Mouse (Mus musculus) forebrain, postnatal 0 days (tissue): ENCODE results near the gene Cpd. TPM values are rescaled to one million over a fixed set of nuclear protein-coding genes. Genes with fewer than 3 reads are reported as not detected.

ENCODE experiments used
- ATAC-seq: fragments of 200-750 bp; cut with Nextera tagmentation; 2 replicates; pipeline ENCODE4 v1.8.0; 2017; ENCODE audit warnings: mild to moderate bottlenecking, moderate library complexity
- DNase-seq: peaks from one replicate; pipeline ENCODE4 v3.0.0-alpha.2; 2015
- H3K27ac ChIP-seq: fragments of 300-500 bp; sonication (generic); 2 replicates; pipeline ENCODE4 v1.5.1; 2014; ENCODE audit warnings: low read depth, mild to moderate bottlenecking, antibody characterized with exemption, low read length, moderate library complexity, mixed read lengths
- H3K27me3 ChIP-seq: fragments of 300-500 bp; sonication (generic); 2 replicates; pipeline ENCODE4 v1.6.1; 2014; ENCODE audit warnings: mild to moderate bottlenecking, low read length, mixed read lengths; ENCODE audit not compliant: insufficient read depth
- H3K36me3 ChIP-seq: fragments of 300-500 bp; sonication (generic); 2 replicates; pipeline ENCODE4 v1.6.1; 2014; ENCODE audit warnings: mild to moderate bottlenecking, moderate library complexity; ENCODE audit not compliant: insufficient read depth
- H3K4me1 ChIP-seq: fragments of 300-500 bp; sonication (generic); 2 replicates; pipeline ENCODE4 v1.6.1; 2014; ENCODE audit warnings: antibody characterized with exemption; ENCODE audit not compliant: insufficient read depth
- H3K4me2 ChIP-seq: fragments of 300-500 bp; sonication (generic); 2 replicates; pipeline ENCODE4 v1.6.1; 2014; ENCODE audit warnings: low read depth, mild to moderate bottlenecking, moderate library complexity
- H3K4me3 ChIP-seq: fragments of 300-500 bp; sonication (generic); 2 replicates; pipeline ENCODE4 v1.5.1; 2014; ENCODE audit warnings: low read depth, low read length, mixed read lengths
- H3K9ac ChIP-seq: fragments of 300-500 bp; sonication (generic); 2 replicates; pipeline ENCODE4 v1.6.1; 2014; ENCODE audit warnings: mild to moderate bottlenecking
- H3K9me3 ChIP-seq: fragments of 300-500 bp; sonication (generic); 2 replicates; pipeline ENCODE4 v1.6.1; 2016; ENCODE audit warnings: low read length
- CTCF ChIP-seq: sonication (generic); IDR thresholded peaks from 2 replicates; pipeline ENCODE4 v1.5.1; 2016; ENCODE audit warnings: antibody characterized with exemption, control low read depth, low read depth
- WGBS: fragments of 180-500 bp; shearing (Covaris S2); extraction: QIAGEN DNeasy Blood & Tissue Kit; methylation state at CpG from one replicate; pipeline ENCODE4 v1.1.7; 2014; 5-methylcytosine and 5-hydroxymethylcytosine counted together
- polyA plus RNA-seq: library from polyadenylated mRNA; unstranded; fragments of >200 nt; fragmentation: Nextera tagmentation; extraction: Ambion mirVana; gene quantifications from 2 replicates; pipeline ENCODE4 v1.2.1, GENCODE M21; 2015
- total RNA-seq: library from RNA; depleted of rRNA; stranded (reverse); fragments of >200 nt; gene quantifications from 2 replicates; pipeline ENCODE4 v1.2.3, GENCODE M21; 2014; rRNA removed

The Cpd gene
- total RNA-seq = 35.5 and 44.0 TPM in 2 replicates
- polyA plus RNA-seq = 3.9 and 5.6 TPM in 2 replicates

GRCm38 (mm10) chr11:76846878-76847222 is at the start of gene Cpd:
Gene Cpd (minus strand): TSS chr11:76847018.
- Histone ChIP-seq H3K4me2 (peak within 1 kb of the TSS; percentile 84), H3K4me3 (peak within 1 kb of the TSS; percentile 94), H3K36me3 (no peaks in the 10 kb centered on the region), H3K9ac (peak within 1 kb of the TSS; percentile 82), H3K27ac (peak within 1 kb of the TSS; percentile 87), H3K9me3 (no peaks in the 10 kb centered on the region), H3K27me3 (no peaks in the 10 kb centered on the region), H3K4me1 (peaks cover 27% of the 10 kb centered on the region)
- WGBS = 1% methylated on average over 29 of the region's 29 CpGs
- TF ChIP-seq CTCF = no peak
- DNase-seq = peak; percentile 98
- ATAC-seq = peak; percentile 100

DNA sequence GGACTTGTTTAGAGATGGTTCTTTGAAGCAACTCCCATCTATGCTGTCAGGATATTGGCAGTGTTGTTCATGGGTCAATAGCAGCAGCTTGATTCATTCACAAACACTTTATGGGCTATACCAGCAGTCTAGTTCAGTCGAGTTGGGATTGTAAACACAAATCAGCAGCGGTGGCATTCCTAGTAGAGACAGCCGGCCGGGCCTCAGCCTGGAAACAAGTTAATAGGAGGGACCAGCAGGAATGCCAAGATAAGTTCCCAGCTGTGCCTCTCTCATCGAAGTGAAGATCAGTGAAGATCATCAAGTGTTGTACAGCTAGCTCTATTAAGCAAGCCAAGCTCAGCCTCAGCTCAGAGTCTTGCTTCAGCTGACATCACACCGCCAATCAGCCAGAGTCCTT is 49.5 kb upstream of the Cpd start:
- Histone ChIP-seq H3K27ac (no peak overlapping the region), H3K9ac (no peak overlapping the region), H3K4me3 (no peak overlapping the region), H3K27me3 (no peaks in the 10 kb centered on the region), H3K9me3 (no peaks in the 10 kb centered on the region), H3K4me2 (no peak overlapping the region), H3K36me3 (no peaks in the 10 kb centered on the region), H3K4me1 (no peaks in the 10 kb centered on the region)
- DNase-seq (no peak), ATAC-seq (no peak)
- WGBS = 78% methylated on average over 6 of the region's 6 CpGs
- no peak for TF ChIP-seq CTCF

GRCm38 (mm10) chr11:76894240-76894639 is 47.4 kb upstream of the Cpd start:
- TF ChIP-seq CTCF = peak; percentile 75
- 45% methylated on average over 5 of the region's 5 CpGs for WGBS
- Histone ChIP-seq H3K9ac (no peak overlapping the region), H3K36me3 (no peaks in the 10 kb centered on the region), H3K9me3 (no peaks in the 10 kb centered on the region), H3K27me3 (no peaks in the 10 kb centered on the region), H3K4me1 (no peaks in the 10 kb centered on the region), H3K4me3 (no peak overlapping the region), H3K4me2 (no peak overlapping the region), H3K27ac (no peak overlapping the region)
- peak; percentile 59 for DNase-seq
- no peak; the same call in 1 of the 2 replicates for ATAC-seq

DNA sequence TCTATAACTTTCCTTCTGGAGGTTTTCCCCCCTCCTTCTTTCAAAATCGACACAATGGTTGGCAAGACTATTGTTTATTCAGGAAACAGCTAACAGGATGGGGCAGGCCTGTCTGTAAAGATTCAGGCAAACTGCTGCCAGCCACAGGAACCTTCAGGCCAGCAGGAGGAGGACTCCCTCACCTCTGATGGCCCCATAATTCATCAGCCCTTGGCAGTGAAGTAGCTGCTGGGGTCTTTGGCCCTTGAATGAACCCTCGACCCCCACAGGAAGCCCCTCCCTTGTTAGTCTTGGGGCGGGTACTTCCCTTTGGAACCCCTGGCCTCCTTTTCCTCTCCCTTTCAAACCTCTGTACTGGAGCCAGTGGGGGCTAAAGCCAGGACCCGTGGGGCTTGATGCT is 46.8 kb upstream of the Cpd start:
- no peaks in the 10 kb centered on the region for H3K36me3 ChIP-seq
- no peak for TF ChIP-seq CTCF
- no peak overlapping the region for H3K4me2 ChIP-seq
- H3K27ac ChIP-seq = no peak overlapping the region
- no peaks in the 10 kb centered on the region for H3K9me3 ChIP-seq
- no peaks in the 10 kb centered on the region for H3K27me3 ChIP-seq
- no peak for ATAC-seq
- H3K4me3 ChIP-seq = no peak overlapping the region
- no peak overlapping the region for H3K9ac ChIP-seq
- no peaks in the 10 kb centered on the region for H3K4me1 ChIP-seq
- no peak for DNase-seq
- 51% methylated on average over 4 of the region's 4 CpGs for WGBS

DNA sequence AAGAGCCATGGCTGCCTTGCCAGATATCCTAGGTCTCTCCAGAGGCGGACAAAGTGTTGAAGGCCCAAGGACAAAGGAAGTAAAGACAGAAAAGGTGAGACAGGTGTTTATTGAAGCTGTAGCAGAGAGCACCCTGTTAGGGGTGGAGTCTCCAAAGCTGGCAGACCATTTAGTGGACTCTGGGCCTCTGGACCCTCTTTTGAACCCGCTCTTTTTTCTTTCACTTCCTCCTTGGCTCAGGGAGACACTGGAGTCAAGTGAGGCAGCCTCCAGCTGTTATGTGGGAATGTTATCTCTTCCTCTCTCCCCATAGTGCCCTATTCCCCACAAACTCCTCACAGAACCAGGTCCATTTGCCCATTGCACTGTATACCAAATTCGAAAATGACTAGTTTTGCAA is 46.2 kb upstream of the Cpd start:
- H3K4me1 ChIP-seq = no peaks in the 10 kb centered on the region
- no peak overlapping the region for H3K4me3 ChIP-seq
- WGBS = 81% methylated on average over 3 of the region's 3 CpGs
- H3K9me3 ChIP-seq = no peaks in the 10 kb centered on the region
- H3K36me3 ChIP-seq = no peaks in the 10 kb centered on the region
- no peaks in the 10 kb centered on the region for H3K27me3 ChIP-seq
- DNase-seq = no peak
- no peak for ATAC-seq
- H3K9ac ChIP-seq = no peak overlapping the region
- no peak for TF ChIP-seq CTCF
- H3K27ac ChIP-seq = no peak overlapping the region
- H3K4me2 ChIP-seq = no peak overlapping the region

- no peaks in the 10 kb centered on the region for H3K36me3 ChIP-seq
- no peaks in the 10 kb centered on the region for H3K27me3 ChIP-seq
- ATAC-seq (no peak), DNase-seq (no peak)
- no peak overlapping the region for H3K9ac ChIP-seq
- no peak overlapping the region for H3K4me3 ChIP-seq
- no peaks in the 10 kb centered on the region for H3K4me1 ChIP-seq
- H3K9me3 ChIP-seq = no peaks in the 10 kb centered on the region
- H3K27ac ChIP-seq = no peak overlapping the region
- 76% methylated on average over 4 of the region's 4 CpGs for WGBS
- H3K4me2 ChIP-seq = no peak overlapping the region
- no peak for TF ChIP-seq CTCF
Observed at GRCm38 (mm10) chr11:76891738-76892349, 45.0 kb upstream of the Cpd start.

- Histone ChIP-seq H3K4me1 (no peaks in the 10 kb centered on the region), H3K9me3 (no peaks in the 10 kb centered on the region), H3K27ac (no peak overlapping the region), H3K27me3 (no peaks in the 10 kb centered on the region), H3K36me3 (no peaks in the 10 kb centered on the region), H3K4me2 (no peak overlapping the region), H3K4me3 (no peak overlapping the region), H3K9ac (no peak overlapping the region)
- no peak for TF ChIP-seq CTCF
- no peak for ATAC-seq
- 92% methylated on average over 7 of the region's 7 CpGs for WGBS
- no peak for DNase-seq
Observed at GRCm38 (mm10) chr11:76891171-76891570, 44.4 kb upstream of the Cpd start.
